22 mouse cellular contexts compared by ENCODE assay signal in genomic region chr19:53933050-53933449, GRCm38 (mm10).
"Had no signal": no experiment of that assay in that cellular context is flagged by ENCODE, and none has a peak within 500 bp of the region (broad histone marks: within the 10 kb centered on the region; RNA-seq: fewer than 3 reads in every experiment).

No protein-coding gene starts in this region.

- H3K27ac ChIP-seq: lung, embryonic 15.5 days; macrophage; midbrain, embryonic 10.5 days; midbrain, embryonic 12.5 days; neural tube, embryonic 13.5 days; neural tube, embryonic 15.5 days had no signal

- H3K9me3 ChIP-seq: lung, embryonic 15.5 days; midbrain, embryonic 10.5 days; midbrain, embryonic 12.5 days; neural tube, embryonic 13.5 days; neural tube, embryonic 15.5 days had no signal

- H3K4me2 ChIP-seq: lung, embryonic 15.5 days; midbrain, embryonic 12.5 days; neural tube, embryonic 13.5 days; neural tube, embryonic 15.5 days had no signal

- H3K9ac ChIP-seq: liver, postnatal 0 days; lung, embryonic 15.5 days; midbrain, embryonic 12.5 days; neural tube, embryonic 13.5 days; neural tube, embryonic 15.5 days had no signal

- H3K4me1 ChIP-seq: lung, embryonic 15.5 days; midbrain, embryonic 10.5 days; midbrain, embryonic 12.5 days; neural tube, embryonic 13.5 days; neural tube, embryonic 15.5 days had no signal

- H3K27me3 ChIP-seq: lung, embryonic 15.5 days; midbrain, embryonic 12.5 days; neural tube, embryonic 13.5 days; neural tube, embryonic 15.5 days had no signal

- DNase-seq: liver, postnatal 0 days; lung, adult 2 months; lung, postnatal 14 days; lung, postnatal 36 days; midbrain, embryonic 14.5 days; retina, postnatal 1 day; right cerebral cortex, adult 18-20 months; right cerebral cortex, postnatal 25 days; right cerebral cortex, postnatal 4 days; spleen, adult 18-20 months; thymus, adult 18-20 months; thymus, postnatal 14 days; thymus, postnatal 36 days had no signal

- ATAC-seq: liver, postnatal 0 days; lung, postnatal 0 days; midbrain, embryonic 16.5 days had no signal

- H3K4me3 ChIP-seq: lung, embryonic 15.5 days; midbrain, embryonic 10.5 days; midbrain, embryonic 12.5 days; myocyte; neural tube, embryonic 13.5 days; neural tube, embryonic 15.5 days had no signal
